Mouse (Mus musculus) brain, embryonic 18.5 days (tissue): ENCODE data around the gene Lcn9.
"Not testable (repeated sequence)": the region's sequence is repeated elsewhere in the genome, so short reads cannot be mapped to it uniquely, and the experiment has no call there.

Experiments used
- DNase-seq: peaks from one replicate; pipeline ENCODE4 v3.0.0-alpha.2; 2012; ENCODE audit warnings: low read depth, low spot score

Gene Lcn9

GRCm38 (mm10) chr2:25822806-25823205 is at the start of gene Lcn9:
Lcn9 (plus strand) TSS chr2:25823153.
- DNase-seq, result no peak

DNA sequence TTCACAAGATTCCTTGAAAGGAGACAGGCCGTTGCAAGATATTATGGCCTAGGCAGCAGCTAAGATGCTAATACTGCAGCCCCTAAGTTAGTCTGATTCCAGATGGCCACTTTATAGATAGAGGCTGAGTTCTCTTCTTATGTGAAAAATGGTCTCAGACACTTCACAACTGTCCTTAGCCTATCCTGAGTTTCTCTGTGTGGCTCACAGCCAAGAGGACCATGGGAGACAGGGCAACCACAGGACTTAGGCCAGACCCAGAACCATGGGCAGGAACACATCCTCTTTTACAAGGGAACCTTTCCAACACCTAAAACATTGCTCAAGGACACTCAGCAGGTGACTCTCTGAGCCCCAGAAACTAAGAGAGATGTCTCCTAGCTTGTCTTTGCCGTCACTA is 49.4 kb upstream of the Lcn9 start:
- DNase-seq, result no peak

- no peak for DNase-seq
These were observed 48.3 kb upstream of the Lcn9 start for GRCm38 (mm10) chr2:25774640-25775039.

DNA sequence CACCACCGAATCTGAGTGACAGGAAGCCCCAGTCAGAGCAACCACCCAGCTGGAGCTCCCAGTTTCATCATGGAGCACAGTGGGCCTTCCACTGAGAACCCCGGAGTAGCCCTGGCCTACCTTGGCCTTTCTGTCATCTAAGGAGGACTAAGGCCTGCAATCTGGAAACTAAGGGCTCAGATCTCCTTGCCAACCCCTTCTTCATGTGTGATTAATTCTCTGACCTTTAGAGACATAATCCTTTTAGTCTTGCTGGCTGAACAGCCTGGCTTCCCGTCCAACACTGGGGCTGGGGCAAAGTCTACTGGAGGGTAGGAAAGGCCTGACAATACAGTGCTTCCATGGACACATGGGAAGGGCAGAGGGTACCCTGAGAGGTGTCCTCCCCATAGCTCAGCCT is 47.0 kb upstream of the Lcn9 start:
- DNase-seq, result no peak

DNA sequence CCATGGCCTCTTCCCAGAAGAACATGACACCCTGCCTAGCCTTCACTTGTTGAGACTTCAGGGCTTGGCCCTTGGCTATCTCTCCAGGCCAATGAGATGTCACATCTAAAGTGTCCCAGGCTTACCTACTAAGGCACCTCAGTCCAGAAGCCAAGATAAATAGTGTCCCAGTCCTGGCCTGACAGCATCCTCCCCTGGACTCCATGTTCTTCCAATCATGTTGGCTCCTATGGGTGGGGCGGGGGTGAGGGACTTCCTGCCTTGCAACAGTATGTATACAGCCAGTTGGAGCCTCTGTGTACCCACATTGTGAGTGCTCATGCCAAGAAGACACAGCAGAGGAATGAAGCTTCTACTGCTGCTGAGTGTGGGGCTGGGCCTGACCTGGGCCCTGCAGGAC is 46.2 kb upstream of the Lcn9 start, which contains the start of gene Lcn11:
Gene Lcn11, plus strand, starts transcription at position 301 of the 400 bp plus-strand sequence.
- no peak for DNase-seq

DNA sequence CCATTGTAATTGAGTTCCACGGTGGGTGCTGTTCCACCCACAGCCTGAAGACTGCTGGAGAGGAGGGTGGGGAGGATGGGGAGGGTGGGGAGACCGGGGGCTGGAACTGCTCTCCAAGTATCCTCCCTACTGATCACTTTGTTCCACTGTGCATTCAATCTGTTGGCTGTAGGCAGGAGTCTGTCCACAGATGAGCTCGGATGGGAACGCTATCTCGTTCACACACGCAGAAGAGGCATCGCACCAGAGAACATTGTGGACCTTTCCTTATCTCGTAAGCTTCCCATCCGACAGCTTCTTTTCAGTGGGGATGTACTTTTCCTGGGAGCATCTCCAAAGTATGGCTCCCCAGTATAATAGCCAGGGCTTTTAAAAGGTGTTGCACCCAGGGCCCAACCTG is 43.9 kb upstream of the Lcn9 start:
- DNase-seq, result no peak

GRCm38 (mm10) chr2:25780921-25781320 is 42.0 kb upstream of the Lcn9 start:
- DNase-seq, result no peak

DNA sequence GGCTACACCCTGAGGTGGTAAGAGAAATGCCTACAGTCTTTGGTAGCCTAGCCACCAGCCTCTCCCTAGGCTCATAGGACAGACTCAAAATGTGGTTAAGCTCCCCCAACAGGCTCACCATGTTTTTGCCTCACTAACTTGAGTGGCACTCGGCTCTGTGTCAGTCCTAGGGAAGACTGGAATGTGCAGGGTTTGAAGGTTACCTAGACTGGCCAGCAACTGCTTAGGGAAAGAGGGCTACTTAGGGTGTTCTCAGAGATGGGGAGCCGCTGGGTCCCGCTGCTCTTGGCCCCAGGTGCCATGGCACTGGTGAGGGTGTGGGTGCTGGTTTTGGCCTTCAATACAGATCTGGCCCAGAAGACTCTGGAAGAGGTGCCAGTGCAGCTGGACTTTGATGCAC is 41.0 kb upstream of the Lcn9 start, which contains the start of gene Gm13539:
Gene Gm13539, plus strand, starts transcription at position 301 of the 400 bp plus-strand sequence.
- DNase-seq, result no peak

DNA sequence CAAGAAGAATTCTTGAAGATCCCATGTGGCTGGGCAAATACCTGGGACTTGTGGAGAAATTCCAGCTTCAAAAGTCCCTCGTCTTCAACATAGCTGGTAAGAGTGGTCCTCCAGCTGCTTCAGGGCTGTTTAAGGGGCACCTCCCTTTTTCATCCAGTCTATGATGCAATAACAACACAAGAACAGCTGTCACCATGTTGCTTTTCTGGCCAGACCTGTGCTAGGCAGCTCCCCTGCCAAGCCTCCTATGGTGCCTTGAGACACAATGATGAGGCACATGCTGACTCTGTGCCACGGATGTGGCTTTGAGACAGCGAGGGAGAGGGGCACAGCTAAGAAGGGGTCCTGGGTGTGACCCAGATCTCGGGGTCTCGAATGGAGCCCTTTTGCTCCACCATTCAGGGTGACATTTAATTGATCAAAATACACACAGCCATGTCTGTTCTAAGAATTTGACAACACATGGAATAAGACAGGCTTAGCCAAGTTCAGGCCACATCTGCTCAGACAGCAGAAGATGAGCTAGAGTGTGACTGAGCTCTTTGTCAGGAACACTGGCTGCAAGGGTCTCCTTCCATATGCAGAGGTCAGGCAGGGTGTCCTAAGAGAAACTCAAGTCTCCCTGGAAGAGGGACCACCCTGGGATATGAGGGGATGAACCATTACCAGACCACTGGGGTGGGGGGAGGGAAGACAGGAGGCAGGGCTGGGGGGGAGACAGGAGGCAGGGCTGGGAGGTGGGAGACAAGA is 37.2 kb upstream of the Lcn9 start:
- no peak for DNase-seq

DNA sequence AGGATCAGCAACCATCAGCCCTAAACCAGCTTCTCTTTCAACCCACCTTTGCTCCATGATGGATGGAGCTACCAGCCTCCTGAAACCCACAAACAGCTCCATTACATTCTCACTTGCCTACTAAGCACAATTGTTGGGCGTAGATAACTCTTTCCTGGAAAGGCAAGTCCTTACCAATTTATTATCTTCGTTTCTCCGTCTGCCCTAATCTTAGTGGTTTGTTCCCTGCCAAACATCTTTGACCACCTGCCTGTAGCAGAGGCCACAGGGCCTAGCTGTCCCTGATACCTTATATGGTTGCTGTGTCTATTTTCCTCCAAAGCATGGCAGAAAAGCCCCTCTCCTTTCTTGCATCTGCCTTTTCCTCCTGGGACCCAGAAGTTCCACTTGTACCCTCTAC is 33.9 kb upstream of the Lcn9 start:
- no peak for DNase-seq

GRCm38 (mm10) chr2:25797635-25798034 is 25.3 kb upstream of the Lcn9 start:
- no peak for DNase-seq

- DNase-seq, result no peak
These were observed 24.9 kb upstream of the Lcn9 start for GRCm38 (mm10) chr2:25798065-25798464.

DNA sequence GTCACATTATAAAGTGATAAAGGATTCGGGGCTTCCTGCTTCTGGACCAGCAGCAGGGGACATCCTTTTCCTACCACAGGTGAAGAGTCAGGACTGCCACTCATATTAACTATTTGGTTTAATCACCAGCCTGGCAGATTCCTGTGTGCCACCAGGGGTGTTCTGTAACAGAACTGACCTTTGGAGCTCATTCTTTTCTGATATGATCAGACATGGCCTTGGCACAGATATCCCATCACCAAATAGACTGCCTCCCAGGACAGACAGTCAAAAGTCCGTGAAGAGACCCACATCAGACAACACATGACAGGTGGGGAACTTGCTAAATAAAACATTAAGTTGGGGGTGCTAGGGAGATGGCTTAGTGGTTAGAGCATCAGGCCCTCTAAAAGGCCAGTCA is 11.2 kb upstream of the Lcn9 start:
- no peak for DNase-seq

GRCm38 (mm10) chr2:25813364-25813763 is 9.6 kb upstream of the Lcn9 start:
- DNase-seq, result no peak

DNA sequence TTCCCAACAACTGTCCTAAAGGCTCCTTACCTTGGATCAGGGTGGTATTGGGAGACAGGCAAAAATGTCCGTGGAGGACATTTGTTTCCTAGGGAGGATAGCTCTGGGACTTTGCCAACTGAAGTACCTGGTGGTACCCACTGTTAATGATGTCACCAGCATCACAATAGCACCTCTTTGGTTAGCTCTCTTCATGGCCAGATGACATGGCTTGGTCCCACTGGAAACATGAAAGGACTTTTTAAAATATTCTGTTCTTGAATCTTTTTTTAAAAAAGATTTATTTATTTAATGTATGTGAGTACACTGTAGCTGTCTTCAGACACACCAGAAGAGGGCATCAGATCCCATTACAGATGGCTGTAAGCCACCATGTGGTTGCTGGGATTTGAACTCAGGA is 7.2 kb upstream of the Lcn9 start, which contains the start of gene Glt6d1:
Gene Glt6d1, minus strand, starts transcription at position 101 of the 400 bp plus-strand sequence.
- not testable (repeated sequence) for DNase-seq

DNA sequence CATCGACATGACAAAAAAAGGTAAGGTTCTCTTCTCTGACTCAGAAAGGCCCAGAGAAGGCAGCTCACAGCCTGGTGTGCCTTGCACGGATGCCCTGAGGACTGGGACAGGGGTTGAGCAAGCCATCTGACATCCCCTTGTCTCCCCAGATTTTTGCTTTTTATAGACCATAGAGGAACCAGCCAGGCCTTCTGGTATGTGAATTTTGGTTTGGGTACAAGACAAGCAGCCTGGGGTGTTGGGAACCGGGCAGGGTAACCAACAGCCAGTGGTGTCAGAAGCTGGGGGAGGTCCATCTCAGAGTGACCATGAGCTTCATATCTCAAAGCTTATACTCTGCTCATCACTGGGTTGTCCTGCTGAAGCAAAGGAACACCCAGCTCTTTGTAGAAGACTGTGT is 1.8 kb downstream of the Lcn9 start:
- no peak for DNase-seq

DNA sequence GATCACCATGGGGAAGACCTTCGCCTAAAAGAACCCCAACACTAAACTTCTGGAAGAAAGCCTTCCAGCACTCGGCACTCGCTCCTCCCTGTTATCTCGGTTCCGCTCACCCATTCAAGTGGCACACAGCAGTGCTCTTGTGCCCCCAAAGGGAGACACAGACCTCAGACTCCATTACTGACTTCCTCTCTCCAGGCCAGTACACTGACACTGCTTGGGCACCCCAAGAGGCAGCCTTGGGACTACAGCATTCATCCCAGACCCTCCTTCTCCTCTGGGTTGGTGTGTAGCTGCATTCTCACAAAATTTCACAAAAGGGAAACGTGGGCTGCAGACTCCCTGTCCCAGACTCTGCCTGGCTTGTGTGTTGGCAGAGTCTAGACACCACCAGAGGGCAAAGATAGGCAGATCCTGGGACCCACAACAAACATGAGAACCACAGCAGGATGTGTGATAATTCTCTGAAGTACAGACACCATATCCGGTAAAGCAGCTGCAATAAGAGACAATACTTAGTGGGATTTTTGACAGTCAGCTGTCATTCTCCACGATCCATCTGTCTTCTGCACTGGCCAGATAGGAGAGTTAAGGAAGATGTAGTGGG is 5.5 kb downstream of the Lcn9 start:
- DNase-seq, result no peak

- no peak for DNase-seq
These were observed 7.8 kb downstream of the Lcn9 start for GRCm38 (mm10) chr2:25830786-25831185.

DNA sequence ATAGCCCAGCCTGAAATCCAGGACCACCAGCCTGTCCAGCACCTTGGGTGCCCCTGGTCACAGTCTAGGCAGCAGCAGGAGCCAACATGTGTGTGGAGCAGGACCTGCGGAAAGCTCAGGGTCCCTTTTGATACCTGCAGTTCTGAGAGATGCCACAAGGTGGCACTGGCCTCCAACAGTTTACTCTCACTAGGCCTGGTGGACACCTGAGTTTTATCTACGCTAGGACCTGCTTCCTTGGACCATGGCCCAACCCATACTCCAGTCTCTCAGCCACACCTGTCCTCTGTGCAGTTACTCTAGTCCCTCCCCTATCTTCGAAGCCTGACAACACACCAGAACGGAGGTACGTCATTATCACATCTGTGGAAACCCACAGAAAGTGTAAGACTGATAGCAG is 13.3 kb downstream of the Lcn9 start:
- DNase-seq, result peak; percentile 34

DNA sequence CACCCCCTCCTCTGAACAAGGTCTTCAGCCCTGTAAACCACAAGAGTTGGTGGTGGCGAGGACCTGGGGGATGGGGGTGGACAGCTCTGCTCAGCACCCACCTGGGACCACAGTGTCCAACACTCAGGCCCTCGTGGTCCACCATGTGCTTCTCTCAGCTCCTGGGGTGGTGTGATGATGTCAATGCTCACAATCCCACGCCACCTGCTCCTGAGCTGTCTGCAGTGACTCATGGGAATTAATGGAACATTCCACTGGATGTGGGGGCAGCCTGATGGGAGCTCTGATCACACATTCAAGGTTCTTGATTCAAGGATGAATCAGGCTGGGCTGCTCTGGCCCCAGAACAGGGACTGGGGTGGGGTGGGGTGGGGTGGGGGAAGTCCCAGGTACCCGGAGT is 19.2 kb downstream of the Lcn9 start:
- no peak for DNase-seq

GRCm38 (mm10) chr2:25842758-25843157 is 19.8 kb downstream of the Lcn9 start:
- no peak for DNase-seq

- no peak for DNase-seq
These were observed 21.1 kb downstream of the Lcn9 start for GRCm38 (mm10) chr2:25844097-25844496.

DNA sequence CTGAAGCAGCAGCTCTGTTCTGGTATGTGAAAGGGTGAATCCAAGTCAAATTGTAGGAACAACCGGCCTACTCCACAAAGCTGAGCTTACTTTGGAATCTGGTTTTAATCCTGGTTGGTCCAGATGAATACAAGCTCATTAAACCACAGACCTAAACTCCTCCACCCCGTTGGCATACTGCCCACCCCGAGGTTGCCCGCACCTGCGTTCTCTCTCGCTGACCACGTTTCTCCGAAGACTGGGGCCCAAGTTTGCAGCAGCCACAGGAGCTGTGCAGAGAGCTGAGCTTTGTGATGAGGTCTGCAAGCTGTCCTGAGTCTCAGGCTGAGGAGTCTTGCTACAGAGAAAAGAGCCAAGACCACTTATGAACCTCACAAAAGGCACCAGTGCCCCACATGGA is 23.6 kb downstream of the Lcn9 start:
- DNase-seq, result no peak
